Mouse (Mus musculus): ENCODE results near the gene Det1.

DNA sequence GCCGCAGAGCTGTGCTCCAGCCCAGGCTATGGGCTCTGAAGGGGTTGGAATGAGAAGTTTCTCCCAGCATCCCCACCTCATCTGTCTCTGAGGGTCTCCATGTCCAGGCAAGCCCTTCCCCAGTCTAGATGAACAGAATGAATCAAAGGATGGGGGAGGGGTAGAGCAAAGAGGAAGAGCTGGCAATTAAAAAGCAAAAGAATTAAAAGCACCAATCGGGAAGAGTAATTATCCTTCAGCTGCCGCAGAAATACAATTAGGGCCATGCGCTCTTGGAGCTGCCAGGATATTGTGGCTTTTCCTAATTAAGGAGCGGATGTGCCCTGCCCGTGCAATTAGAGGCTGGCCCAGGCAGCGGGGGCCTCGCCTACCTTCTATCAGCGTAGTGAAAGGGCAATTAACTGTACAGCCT, 40.4 kb upstream of the Det1 start:
- TF ChIP-seq POLR2A (IDR thresholded peaks at IDR 0.05; ENCODE audit: borderline replicate concordance, extremely low read depth, low read depth, low read length) (no peak), CTCF (IDR thresholded peaks at IDR 0.05; ENCODE audit: insufficient read depth, low read length) (no peak)

Data from lung, adult 2 months (tissue).